In the genomic region with DNA sequence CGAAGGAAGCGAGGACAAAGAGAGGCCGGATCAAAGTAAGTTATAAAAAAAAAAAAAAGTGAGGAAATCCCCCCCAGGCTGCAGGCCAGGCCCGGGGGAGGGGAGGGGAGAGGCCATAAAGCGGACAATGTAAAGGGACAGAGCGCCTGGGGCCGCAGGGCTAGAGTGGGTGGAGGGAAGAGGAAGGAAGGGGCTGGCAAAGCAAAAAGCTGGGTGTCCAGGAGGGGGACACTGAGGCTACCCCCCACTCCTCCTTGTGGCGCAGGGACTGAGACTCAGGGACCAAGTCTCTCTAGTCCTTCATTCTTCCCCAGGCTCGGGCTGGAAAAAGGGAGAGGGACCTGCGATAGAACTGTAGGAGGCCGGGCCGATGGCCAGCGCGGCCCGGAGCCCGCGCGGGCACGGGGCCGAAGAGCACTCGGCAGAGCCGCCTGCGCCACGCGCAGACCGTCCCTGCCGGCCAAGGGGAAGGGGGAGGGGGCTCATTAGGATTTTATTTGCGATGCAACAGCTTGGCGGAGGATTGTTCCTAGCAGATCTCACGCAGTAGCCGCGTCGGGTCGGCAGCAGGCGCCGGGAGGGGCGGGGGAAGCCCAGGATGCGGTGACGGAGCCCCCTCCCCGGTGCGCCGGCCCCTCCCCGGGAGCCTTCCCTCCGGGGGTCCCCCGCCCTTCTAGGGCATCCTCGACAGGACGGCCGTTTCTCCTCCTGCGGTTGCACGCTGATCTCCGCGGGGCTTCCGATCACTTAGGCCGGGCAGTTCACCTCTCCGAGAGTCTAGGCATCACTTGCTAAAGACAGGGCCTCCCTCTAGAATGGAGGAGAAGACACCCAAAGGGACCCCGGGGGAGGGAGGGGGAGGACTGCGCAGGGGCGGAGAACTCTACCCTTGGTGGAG, we compare ENCODE assay signal across 11 mouse cellular contexts. TPM values are rescaled to one million over a fixed set of nuclear protein-coding genes. Genes with fewer than 3 reads are reported as not detected.
A peak's percentile ranks its signal among the peaks of the same experiment; 100 is the strongest.
DNase-seq lines count a peak whose midpoint lies in the region; ATAC-seq and TF ChIP-seq lines count a peak whose summit lies in the region.
"Had no signal": no experiment of that assay in that cellular context is flagged by ENCODE, and none has a peak within 500 bp of the region (broad histone marks: within the 10 kb centered on the region; RNA-seq: fewer than 3 reads in every experiment).

No protein-coding gene starts in this region.

- WGBS in forebrain, embryonic 14.5 days, result under 1% methylated on average over 50 of the region's 58 CpGs
- WGBS in forebrain, postnatal 0 days, result under 1% methylated on average over 54 of the region's 58 CpGs
- under 1% methylated on average over 48 of the region's 58 CpGs for WGBS in neural tube, embryonic 11.5 days
- WGBS in kidney, postnatal 0 days, result under 1% methylated on average over 58 of the region's 58 CpGs
- WGBS in stomach, embryonic 16.5 days, result 1% methylated on average over 57 of the region's 58 CpGs

- TF ChIP-seq CTCF in forebrain, postnatal 0 days (IDR thresholded peaks at IDR 0.05; ENCODE audit: low read depth), result no peak
- TF ChIP-seq CTCF in kidney, postnatal 0 days (IDR thresholded peaks at IDR 0.05; ENCODE audit: low read depth), result no peak

- H3K27me3 ChIP-seq in forebrain, embryonic 14.5 days (replicated peaks; ENCODE audit: control insufficient read depth, insufficient read depth, low read length), result peaks cover 98% of the 10 kb centered on the region
- peaks cover 98% of the 10 kb centered on the region for H3K27me3 ChIP-seq in forebrain, postnatal 0 days (ENCODE audit: insufficient read depth, low read length)
- H3K27me3 ChIP-seq in neural tube, embryonic 11.5 days (ENCODE audit: control insufficient read depth, insufficient read depth, low read length), result peaks cover 2% of the 10 kb centered on the region
- no peaks in the 10 kb centered on the region for H3K27me3 ChIP-seq in kidney, postnatal 0 days (ENCODE audit: insufficient read depth, low read length)
- peaks cover 96% of the 10 kb centered on the region for H3K27me3 ChIP-seq in stomach, embryonic 16.5 days (ENCODE audit: control insufficient read depth, insufficient read depth, low read length)

- H3K27ac ChIP-seq in forebrain, embryonic 14.5 days (ENCODE audit: low read depth, low read length), result no peak overlapping the region
- no peak overlapping the region for H3K27ac ChIP-seq in forebrain, postnatal 0 days (ENCODE audit: low read depth, low read length)
- peak overlapping the region; percentile 100 for H3K27ac ChIP-seq in neural tube, embryonic 11.5 days (ENCODE audit: low read depth, low read length)
- peak overlapping the region; percentile 92 for H3K27ac ChIP-seq in kidney, postnatal 0 days
- H3K27ac ChIP-seq in stomach, embryonic 16.5 days (ENCODE audit: low read length), result no peak overlapping the region

- no peaks in the 10 kb centered on the region for H3K9me3 ChIP-seq in forebrain, embryonic 14.5 days (replicated peaks; ENCODE audit: control insufficient read depth, low read length)
- no peaks in the 10 kb centered on the region for H3K9me3 ChIP-seq in forebrain, postnatal 0 days (ENCODE audit: low read length)
- no peaks in the 10 kb centered on the region for H3K9me3 ChIP-seq in neural tube, embryonic 11.5 days (ENCODE audit: control insufficient read depth, low read length)
- H3K9me3 ChIP-seq in kidney, postnatal 0 days (replicated peaks; ENCODE audit: low read length), result no peaks in the 10 kb centered on the region
- no peaks in the 10 kb centered on the region for H3K9me3 ChIP-seq in stomach, embryonic 16.5 days (replicated peaks; ENCODE audit: control insufficient read depth, low read length)

- H3K36me3 ChIP-seq in forebrain, embryonic 14.5 days (ENCODE audit: control insufficient read depth, insufficient read depth, low read length), result no peaks in the 10 kb centered on the region
- H3K36me3 ChIP-seq in forebrain, postnatal 0 days (ENCODE audit: insufficient read depth), result no peaks in the 10 kb centered on the region
- H3K36me3 ChIP-seq in neural tube, embryonic 11.5 days (ENCODE audit: control insufficient read depth, insufficient read depth, low read length), result no peaks in the 10 kb centered on the region
- H3K36me3 ChIP-seq in kidney, postnatal 0 days (ENCODE audit: insufficient read depth, low read length), result peaks cover 3% of the 10 kb centered on the region; the same call in 1 of the 2 replicates
- no peaks in the 10 kb centered on the region for H3K36me3 ChIP-seq in stomach, embryonic 16.5 days (ENCODE audit: control insufficient read depth, insufficient read depth, low read length)

- H3K4me3 ChIP-seq in forebrain, embryonic 14.5 days (ENCODE audit: low read depth, low read length), result no peak overlapping the region
- no peak overlapping the region for H3K4me3 ChIP-seq in forebrain, postnatal 0 days (ENCODE audit: low read depth, low read length)
- H3K4me3 ChIP-seq in neural tube, embryonic 11.5 days (ENCODE audit: low read depth, low read length), result peak overlapping the region; percentile 96
- peak overlapping the region; percentile 53 for H3K4me3 ChIP-seq in kidney, postnatal 0 days (replicated peaks; ENCODE audit: low read depth, low read length)
- H3K4me3 ChIP-seq in stomach, embryonic 16.5 days (replicated peaks; ENCODE audit: low read length), result peak overlapping the region; percentile 38

- peak; percentile 41 for DNase-seq in forebrain, embryonic 14.5 days (ENCODE audit: low spot score)
- no peak for DNase-seq in forebrain, postnatal 0 days
- DNase-seq in neural tube, embryonic 11.5 days (ENCODE audit: low spot score), result peak; percentile 55
- no peak for DNase-seq in neural tube, embryonic 10.5 days (ENCODE audit: extremely low spot score, low spot score)
- peak; percentile 79 for DNase-seq in kidney, postnatal 0 days (ENCODE audit: low spot score)
- DNase-seq in layer of hippocampus, adult 9-10 months (ENCODE audit: low spot score), result no peak
- DNase-seq: cerebellum, adult 2 months; heart, postnatal 36 days had no signal

- no peak for ATAC-seq in forebrain, embryonic 14.5 days
- no peak for ATAC-seq in forebrain, postnatal 0 days
- ATAC-seq in neural tube, embryonic 11.5 days (ENCODE audit: insufficient read depth, low FRiP score, low TSS enrichment), result 0 out of 2 replicates have a peak, but pooled peaks have one; percentile 16
- peak; percentile 21 for ATAC-seq in kidney, postnatal 0 days (replicated peaks; ENCODE audit: low FRiP score, low read depth)
- ATAC-seq in stomach, embryonic 16.5 days (ENCODE audit: insufficient read depth, low FRiP score), result 0 out of 2 replicates have a peak, but pooled peaks have one; percentile 30
- no peak for ATAC-seq in megakaryocyte, adult 5-6 weeks (ENCODE audit: poor library complexity, severe bottlenecking)

- H3K4me2 ChIP-seq in forebrain, embryonic 14.5 days (ENCODE audit: low read length), result no peak overlapping the region
- H3K4me2 ChIP-seq in forebrain, postnatal 0 days (ENCODE audit: low read depth), result no peak overlapping the region
- H3K4me2 ChIP-seq in neural tube, embryonic 11.5 days (ENCODE audit: low read depth), result peak overlapping the region; percentile 100
- peak overlapping the region; percentile 66 for H3K4me2 ChIP-seq in kidney, postnatal 0 days (ENCODE audit: low read length)
- H3K4me2 ChIP-seq in stomach, embryonic 16.5 days (ENCODE audit: low read depth, low read length), result peak overlapping the region; percentile 51

- H3K9ac ChIP-seq in forebrain, embryonic 14.5 days (ENCODE audit: low read length), result no peak overlapping the region
- no peak overlapping the region for H3K9ac ChIP-seq in forebrain, postnatal 0 days
- peak overlapping the region; percentile 100 for H3K9ac ChIP-seq in neural tube, embryonic 11.5 days (ENCODE audit: low read length)
- peak overlapping the region; percentile 72 for H3K9ac ChIP-seq in kidney, postnatal 0 days (ENCODE audit: low read depth, low read length)
- H3K9ac ChIP-seq in stomach, embryonic 16.5 days (ENCODE audit: low read length), result no peak overlapping the region

- H3K4me1 ChIP-seq in forebrain, embryonic 14.5 days (ENCODE audit: control insufficient read depth, insufficient read depth, low read length), result no peaks in the 10 kb centered on the region
- H3K4me1 ChIP-seq in forebrain, postnatal 0 days (ENCODE audit: insufficient read depth), result no peaks in the 10 kb centered on the region
- H3K4me1 ChIP-seq in neural tube, embryonic 11.5 days (ENCODE audit: control insufficient read depth, insufficient read depth, low read length), result peaks cover 34% of the 10 kb centered on the region
- peaks cover 20% of the 10 kb centered on the region for H3K4me1 ChIP-seq in kidney, postnatal 0 days (replicated peaks; ENCODE audit: insufficient read depth, low read length)
- H3K4me1 ChIP-seq in stomach, embryonic 16.5 days (ENCODE audit: control insufficient read depth, insufficient read depth, low read length), result peaks cover 14% of the 10 kb centered on the region

RNA-seq across cellular contexts. Expression of a gene that starts 1.0 kb away (rescaled TPM):
- not detected in 2 replicates for polyA plus RNA-seq in forebrain, embryonic 14.5 days (2014; fragmentation: Nextera tagmentation; extraction: Ambion mirVana)
- not detected in 2 replicates for total RNA-seq in forebrain, postnatal 0 days (2014; rRNA removed)
- not detected in 2 replicates for polyA plus RNA-seq in forebrain, postnatal 0 days (2015; fragmentation: Nextera tagmentation; extraction: Ambion mirVana)
- 60.7 and 67.9 TPM in 2 replicates for polyA plus RNA-seq in neural tube, embryonic 11.5 days (2014; fragmentation: Nextera tagmentation; extraction: Ambion mirVana)
- polyA plus RNA-seq in kidney, postnatal 0 days (2015; fragmentation: Nextera tagmentation; extraction: Ambion mirVana), result 22.6 and 23.1 TPM in 2 replicates
- polyA plus RNA-seq in stomach, embryonic 16.5 days (2015; fragmentation: Nextera tagmentation; extraction: Ambion mirVana), result 0.14 and 0.16 TPM in 2 replicates
- not detected in 2 replicates for total RNA-seq in megakaryocyte, adult 5-6 weeks (2015)
- total RNA-seq in megakaryocyte, adult 5-6 weeks (2017), result not detected in 2 replicates
- total RNA-seq: CH12.LX; heart, postnatal 36 days had no signal
- polyA plus RNA-seq: cerebellum, adult 2 months had no signal

RNA-seq across cellular contexts. Expression of a gene that starts 9.4 kb away (rescaled TPM):
- polyA plus RNA-seq in forebrain, embryonic 14.5 days (2014; fragmentation: Nextera tagmentation; extraction: Ambion mirVana), result not detected in 2 replicates
- total RNA-seq in forebrain, postnatal 0 days (2014; rRNA removed), result not detected in 2 replicates
- not detected in 2 replicates for polyA plus RNA-seq in forebrain, postnatal 0 days (2015; fragmentation: Nextera tagmentation; extraction: Ambion mirVana)
- polyA plus RNA-seq in neural tube, embryonic 11.5 days (2014; fragmentation: Nextera tagmentation; extraction: Ambion mirVana), result 27.9 and 28.2 TPM in 2 replicates
- polyA plus RNA-seq in kidney, postnatal 0 days (2015; fragmentation: Nextera tagmentation; extraction: Ambion mirVana), result 8.7 and 12.2 TPM in 2 replicates
- polyA plus RNA-seq in stomach, embryonic 16.5 days (2015; fragmentation: Nextera tagmentation; extraction: Ambion mirVana), result 0.44 and 1.5 TPM in 2 replicates
- not detected in 2 replicates for total RNA-seq in megakaryocyte, adult 5-6 weeks (2015)
- not detected in 2 replicates for total RNA-seq in megakaryocyte, adult 5-6 weeks (2017)
- total RNA-seq: CH12.LX; heart, postnatal 36 days had no signal

RNA-seq across cellular contexts. Expression of a gene that starts 14.2 kb away (rescaled TPM):
- not detected in 2 replicates for polyA plus RNA-seq in forebrain, embryonic 14.5 days (2014; fragmentation: Nextera tagmentation; extraction: Ambion mirVana)
- not detected in 2 replicates for total RNA-seq in forebrain, postnatal 0 days (2014; rRNA removed)
- not detected in 2 replicates for polyA plus RNA-seq in forebrain, postnatal 0 days (2015; fragmentation: Nextera tagmentation; extraction: Ambion mirVana)
- 65.5 and 65.9 TPM in 2 replicates for polyA plus RNA-seq in neural tube, embryonic 11.5 days (2014; fragmentation: Nextera tagmentation; extraction: Ambion mirVana)
- polyA plus RNA-seq in kidney, postnatal 0 days (2015; fragmentation: Nextera tagmentation; extraction: Ambion mirVana), result 56.1 and 58.9 TPM in 2 replicates
- 6.3 and 8.3 TPM in 2 replicates for polyA plus RNA-seq in stomach, embryonic 16.5 days (2015; fragmentation: Nextera tagmentation; extraction: Ambion mirVana)
- 0.11 TPM in 1 of 2 replicates, not detected in the other for total RNA-seq in megakaryocyte, adult 5-6 weeks (2015)
- not detected in 2 replicates for total RNA-seq in megakaryocyte, adult 5-6 weeks (2017)
- total RNA-seq: CH12.LX; heart, postnatal 36 days had no signal
- polyA plus RNA-seq: cerebellum, adult 2 months had no signal

RNA-seq across cellular contexts. Expression of a gene that starts 20.0 kb away (rescaled TPM):
- not detected in 2 replicates for polyA plus RNA-seq in forebrain, embryonic 14.5 days (2014; fragmentation: Nextera tagmentation; extraction: Ambion mirVana)
- not detected in 2 replicates for total RNA-seq in forebrain, postnatal 0 days (2014; rRNA removed)
- polyA plus RNA-seq in forebrain, postnatal 0 days (2015; fragmentation: Nextera tagmentation; extraction: Ambion mirVana), result not detected in 2 replicates
- 81.4 and 87.2 TPM in 2 replicates for polyA plus RNA-seq in neural tube, embryonic 11.5 days (2014; fragmentation: Nextera tagmentation; extraction: Ambion mirVana)
- 45.0 and 47.8 TPM in 2 replicates for polyA plus RNA-seq in kidney, postnatal 0 days (2015; fragmentation: Nextera tagmentation; extraction: Ambion mirVana)
- 5.6 and 8.3 TPM in 2 replicates for polyA plus RNA-seq in stomach, embryonic 16.5 days (2015; fragmentation: Nextera tagmentation; extraction: Ambion mirVana)
- not detected in 2 replicates for total RNA-seq in megakaryocyte, adult 5-6 weeks (2015)
- not detected in 2 replicates for total RNA-seq in megakaryocyte, adult 5-6 weeks (2017)
- total RNA-seq: heart, postnatal 36 days had no signal

RNA-seq across cellular contexts. Expression of a gene that starts 30.9 kb away (rescaled TPM):
- polyA plus RNA-seq in forebrain, embryonic 14.5 days (2014; fragmentation: Nextera tagmentation; extraction: Ambion mirVana), result 0.15 TPM in 1 of 2 replicates, not detected in the other
- not detected in 2 replicates for total RNA-seq in forebrain, postnatal 0 days (2014; rRNA removed)
- polyA plus RNA-seq in forebrain, postnatal 0 days (2015; fragmentation: Nextera tagmentation; extraction: Ambion mirVana), result not detected in 2 replicates
- 49.0 and 49.1 TPM in 2 replicates for polyA plus RNA-seq in neural tube, embryonic 11.5 days (2014; fragmentation: Nextera tagmentation; extraction: Ambion mirVana)
- polyA plus RNA-seq in kidney, postnatal 0 days (2015; fragmentation: Nextera tagmentation; extraction: Ambion mirVana), result 10.2 and 12.9 TPM in 2 replicates
- 13.8 TPM in 2 replicates for polyA plus RNA-seq in stomach, embryonic 16.5 days (2015; fragmentation: Nextera tagmentation; extraction: Ambion mirVana)
- not detected in 2 replicates for total RNA-seq in megakaryocyte, adult 5-6 weeks (2015)
- total RNA-seq in megakaryocyte, adult 5-6 weeks (2017), result not detected in 2 replicates

Comparison
In these comparisons a context has a peak if more than half of its experiments do, and no peak if none do; other contexts are left out.
1. DNase-seq: peak in forebrain, embryonic 14.5 days (single experiment), neural tube, embryonic 11.5 days (single experiment) and kidney, postnatal 0 days (single experiment); none in forebrain, postnatal 0 days (single experiment), neural tube, embryonic 10.5 days (single experiment) and layer of hippocampus, adult 9-10 months (single experiment).
2. ATAC-seq: peak in neural tube, embryonic 11.5 days (single experiment), kidney, postnatal 0 days (single experiment) and stomach, embryonic 16.5 days (single experiment); none in forebrain, embryonic 14.5 days (single experiment), forebrain, postnatal 0 days (single experiment) and megakaryocyte, adult 5-6 weeks (single experiment).
3. H3K27ac ChIP-seq: peak in neural tube, embryonic 11.5 days (single experiment) and kidney, postnatal 0 days (single experiment); none in forebrain, embryonic 14.5 days (single experiment), forebrain, postnatal 0 days (single experiment) and stomach, embryonic 16.5 days (single experiment).
4. H3K4me2 ChIP-seq: peak in neural tube, embryonic 11.5 days (single experiment), kidney, postnatal 0 days (single experiment) and stomach, embryonic 16.5 days (single experiment); none in forebrain, embryonic 14.5 days (single experiment) and forebrain, postnatal 0 days (single experiment).
5. H3K4me3 ChIP-seq: peak in neural tube, embryonic 11.5 days (single experiment), kidney, postnatal 0 days (single experiment) and stomach, embryonic 16.5 days (single experiment); none in forebrain, embryonic 14.5 days (single experiment) and forebrain, postnatal 0 days (single experiment).
6. H3K9ac ChIP-seq: peak in neural tube, embryonic 11.5 days (single experiment) and kidney, postnatal 0 days (single experiment); none in forebrain, embryonic 14.5 days (single experiment), forebrain, postnatal 0 days (single experiment) and stomach, embryonic 16.5 days (single experiment).
7. RNA of a gene that starts 1.0 kb away (polyA plus RNA-seq): 60.7 to 67.9 TPM in neural tube, embryonic 11.5 days and 22.6 to 23.1 TPM in kidney, postnatal 0 days; 0.14 to 0.16 TPM in stomach, embryonic 16.5 days, not detected in forebrain, embryonic 14.5 days and not detected in forebrain, postnatal 0 days; every median in the first group is over 10 times any median in the second.